In the genomic region with DNA sequence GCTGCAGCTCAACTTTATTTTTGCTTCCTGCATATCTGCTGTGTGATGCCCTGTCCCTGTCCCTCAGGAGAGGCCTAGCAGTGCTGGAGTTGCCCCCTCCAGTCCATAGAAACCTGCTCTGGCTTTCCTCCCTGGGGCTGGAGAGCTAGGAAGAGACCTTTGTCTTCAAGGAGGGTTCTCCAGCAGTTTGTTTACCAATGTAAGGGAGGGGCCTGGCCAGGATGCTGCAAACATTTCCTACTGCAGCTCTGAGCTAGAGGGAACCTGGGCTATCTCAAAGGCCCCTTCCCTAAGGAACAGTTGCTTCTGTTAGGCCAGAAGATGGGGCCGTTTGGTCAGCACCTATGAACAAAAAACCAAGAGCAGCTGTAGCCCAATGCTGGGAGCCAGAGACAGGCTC, we compare ENCODE assay signal across 38 mouse cellular contexts. TPM values are rescaled to one million over a fixed set of nuclear protein-coding genes. Genes with fewer than 3 reads are reported as not detected.
DNase-seq lines count a peak whose midpoint lies in the region; ATAC-seq and TF ChIP-seq lines count a peak whose summit lies in the region.
"Had no signal": no experiment of that assay in that cellular context is flagged by ENCODE, and none has a peak within 500 bp of the region (broad histone marks: within the 10 kb centered on the region; RNA-seq: fewer than 3 reads in every experiment).

No protein-coding gene starts in this region.

- TF ChIP-seq CTCF in liver, adult 2 months (IDR thresholded peaks at IDR 0.05; ENCODE audit: low read depth, low read length) = no peak
- no peak for TF ChIP-seq CTCF in liver, postnatal 0 days (IDR thresholded peaks at IDR 0.05; ENCODE audit: low read depth)
- no peak for TF ChIP-seq CTCF in stomach, postnatal 0 days (IDR thresholded peaks at IDR 0.05; ENCODE audit: low read depth)
- no peak for TF ChIP-seq CTCF in left cerebral cortex, adult 2 months (IDR thresholded peaks at IDR 0.05)

- H3K4me1 ChIP-seq in hindbrain, embryonic 13.5 days (replicated peaks) = no peaks in the 10 kb centered on the region
- H3K4me1 ChIP-seq in hindbrain, embryonic 12.5 days = no peaks in the 10 kb centered on the region
- peaks cover 15% of the 10 kb centered on the region for H3K4me1 ChIP-seq in liver, adult 2 months (ENCODE audit: control insufficient read depth, insufficient read depth, low read length)
- H3K4me1 ChIP-seq in liver, postnatal 0 days (ENCODE audit: insufficient read depth) = no peaks in the 10 kb centered on the region
- no peaks in the 10 kb centered on the region for H3K4me1 ChIP-seq in stomach, postnatal 0 days (replicated peaks; ENCODE audit: control insufficient read depth, insufficient read depth)
- H3K4me1 ChIP-seq: embryonic facial prominence, embryonic 13.5 days; forebrain, embryonic 10.5 days; forebrain, embryonic 15.5 days; hindbrain, embryonic 10.5 days; limb, embryonic 12.5 days had no signal

- H3K4me2 ChIP-seq in hindbrain, embryonic 13.5 days = no peak overlapping the region
- no peak overlapping the region for H3K4me2 ChIP-seq in hindbrain, embryonic 12.5 days (replicated peaks)
- no peak overlapping the region for H3K4me2 ChIP-seq in liver, postnatal 0 days (ENCODE audit: low read depth, low read length)
- no peak overlapping the region for H3K4me2 ChIP-seq in stomach, postnatal 0 days (replicated peaks; ENCODE audit: low read depth)
- H3K4me2 ChIP-seq: embryonic facial prominence, embryonic 13.5 days; forebrain, embryonic 15.5 days; limb, embryonic 12.5 days; liver, embryonic 11.5 days had no signal

- TF ChIP-seq EP300 in liver, postnatal 0 days (IDR thresholded peaks at IDR 0.05; ENCODE audit: low read depth) = no peak
- TF ChIP-seq EP300 in stomach, postnatal 0 days (optimal IDR thresholded peaks at IDR 0.05) = no peak

- no peaks in the 10 kb centered on the region for H3K9me3 ChIP-seq in hindbrain, embryonic 13.5 days
- no peaks in the 10 kb centered on the region for H3K9me3 ChIP-seq in hindbrain, embryonic 12.5 days (replicated peaks)
- no peaks in the 10 kb centered on the region for H3K9me3 ChIP-seq in liver, postnatal 0 days (ENCODE audit: low read length)
- H3K9me3 ChIP-seq in stomach, postnatal 0 days (ENCODE audit: control insufficient read depth, low read length) = no peaks in the 10 kb centered on the region
- H3K9me3 ChIP-seq: embryonic facial prominence, embryonic 13.5 days; forebrain, embryonic 10.5 days; forebrain, embryonic 15.5 days; hindbrain, embryonic 10.5 days; limb, embryonic 12.5 days had no signal

- no peak overlapping the region for H3K4me3 ChIP-seq in hindbrain, embryonic 13.5 days
- no peak overlapping the region for H3K4me3 ChIP-seq in hindbrain, embryonic 12.5 days
- no peak overlapping the region for H3K4me3 ChIP-seq in liver, adult 2 months (ENCODE audit: insufficient read depth, low read depth, low read length)
- H3K4me3 ChIP-seq in liver, postnatal 0 days (ENCODE audit: low read depth, low read length) = no peak overlapping the region
- no peak overlapping the region for H3K4me3 ChIP-seq in stomach, postnatal 0 days (ENCODE audit: low read depth, low read length)
- no peak overlapping the region for H3K4me3 ChIP-seq in left cerebral cortex, adult 2 months
- H3K4me3 ChIP-seq: embryonic facial prominence, embryonic 13.5 days; forebrain, embryonic 10.5 days; forebrain, embryonic 15.5 days; hindbrain, embryonic 10.5 days; limb, embryonic 12.5 days had no signal

- no peak for ATAC-seq in hindbrain, embryonic 13.5 days (ENCODE audit: low FRiP score)
- ATAC-seq in hindbrain, embryonic 12.5 days (ENCODE audit: low FRiP score) = no peak
- no peak for ATAC-seq in liver, postnatal 0 days
- ATAC-seq in stomach, postnatal 0 days (ENCODE audit: low FRiP score, low TSS enrichment) = peak; percentile 14; the same call in 1 of the 2 replicates
- ATAC-seq: forebrain, embryonic 15.5 days had no signal

- H3K36me3 ChIP-seq in hindbrain, embryonic 13.5 days = peaks cover 91% of the 10 kb centered on the region
- peaks cover 82% of the 10 kb centered on the region for H3K36me3 ChIP-seq in hindbrain, embryonic 12.5 days
- peaks cover 4% of the 10 kb centered on the region; the same call in 1 of the 2 replicates for H3K36me3 ChIP-seq in liver, adult 2 months (ENCODE audit: control insufficient read depth, insufficient read depth, low read length)
- H3K36me3 ChIP-seq in liver, postnatal 0 days (replicated peaks; ENCODE audit: insufficient read depth, low read length) = peaks cover 25% of the 10 kb centered on the region
- peaks cover 17% of the 10 kb centered on the region for H3K36me3 ChIP-seq in stomach, postnatal 0 days (ENCODE audit: control insufficient read depth, insufficient read depth, low read length)

- intact Hi-C loops in left cerebral cortex, adult 2 months (cut with DNase I) = no loop called here

- TF ChIP-seq POLR2A in liver, adult 2 months (IDR thresholded peaks at IDR 0.05; ENCODE audit: extremely low read depth, insufficient read depth, low read length) = no peak

- 60% methylated on average over 1 of the region's 1 CpGs for WGBS in hindbrain, embryonic 13.5 days
- 75% methylated on average over 1 of the region's 1 CpGs for WGBS in hindbrain, embryonic 12.5 days
- 46% methylated on average over 1 of the region's 1 CpGs for WGBS in liver, adult 2 months
- 52% methylated on average over 1 of the region's 1 CpGs for WGBS in liver, postnatal 0 days (ENCODE audit: insufficient replicate concordance)
- 58% methylated on average over 1 of the region's 1 CpGs for WGBS in stomach, postnatal 0 days

- H3K79me2 ChIP-seq in liver, adult 2 months (ENCODE audit: control insufficient read depth, insufficient read depth, low read length) = no peaks in the 10 kb centered on the region

- peak overlapping the region; percentile 18; the same call in 1 of the 2 replicates for H3K27ac ChIP-seq in hindbrain, embryonic 13.5 days
- H3K27ac ChIP-seq in hindbrain, embryonic 12.5 days = no peak overlapping the region
- 0 out of 2 replicates have a peak overlapping the region, but pooled peaks have one; percentile 1 for H3K27ac ChIP-seq in liver, adult 2 months (replicated peaks; ENCODE audit: insufficient read depth, low read depth, low read length)
- H3K27ac ChIP-seq in liver, postnatal 0 days (ENCODE audit: low read depth) = no peak overlapping the region
- H3K27ac ChIP-seq in stomach, postnatal 0 days (replicated peaks) = no peak overlapping the region
- no peak overlapping the region for H3K27ac ChIP-seq in left cerebral cortex, adult 2 months
- H3K27ac ChIP-seq: embryonic facial prominence, embryonic 13.5 days; forebrain, embryonic 10.5 days; forebrain, embryonic 15.5 days; hindbrain, embryonic 10.5 days; limb, embryonic 12.5 days had no signal

- no peaks in the 10 kb centered on the region for H3K27me3 ChIP-seq in hindbrain, embryonic 13.5 days
- no peaks in the 10 kb centered on the region for H3K27me3 ChIP-seq in hindbrain, embryonic 12.5 days
- H3K27me3 ChIP-seq in liver, adult 2 months (ENCODE audit: control insufficient read depth, insufficient read depth, low read length) = no peaks in the 10 kb centered on the region
- H3K27me3 ChIP-seq in liver, postnatal 0 days (ENCODE audit: insufficient read depth, low read length) = no peaks in the 10 kb centered on the region
- H3K27me3 ChIP-seq in stomach, postnatal 0 days (ENCODE audit: control insufficient read depth, insufficient read depth, low read length) = no peaks in the 10 kb centered on the region
- H3K27me3 ChIP-seq: embryonic facial prominence, embryonic 13.5 days; forebrain, embryonic 15.5 days; limb, embryonic 12.5 days had no signal

- peak; percentile 71 for DNase-seq in liver, adult 2 months (ENCODE audit: extremely low read depth, low read depth, low spot score)
- DNase-seq in liver, postnatal 0 days = no peak
- peak; percentile 51 for DNase-seq in lung, postnatal 10 days
- no peak for DNase-seq in stomach, postnatal 0 days (ENCODE audit: low spot score)
- DNase-seq in left cerebral cortex, adult 2 months (ENCODE audit: extremely low spot score in 1 of 2, low spot score in 2 of 2) = no peak
- DNase-seq: adrenal gland, postnatal 14 days; cerebellum, adult 18-20 months; cerebellum, postnatal 10 days; gastrocnemius, postnatal 25 days; heart, adult 18-20 months; heart, postnatal 14 days; kidney, adult 11 months; kidney, postnatal 14 days; midbrain, embryonic 14.5 days; right cerebral cortex, adult 18-20 months; right cerebral cortex, postnatal 4 days; thymus, adult 2 months; thymus, postnatal 4 days had no signal

- no peak overlapping the region for H3K9ac ChIP-seq in hindbrain, embryonic 13.5 days
- H3K9ac ChIP-seq in hindbrain, embryonic 12.5 days = no peak overlapping the region
- no peak overlapping the region for H3K9ac ChIP-seq in liver, adult 2 months (ENCODE audit: low read depth, low read length)
- no peak overlapping the region for H3K9ac ChIP-seq in liver, postnatal 0 days (replicated peaks)
- H3K9ac ChIP-seq in stomach, postnatal 0 days (ENCODE audit: low read length) = no peak overlapping the region
- H3K9ac ChIP-seq: embryonic facial prominence, embryonic 13.5 days; forebrain, embryonic 15.5 days; limb, embryonic 12.5 days had no signal

RNA-seq across cellular contexts. Expression of a gene that starts 7.6 kb away (rescaled TPM):
- 6.2 and 6.4 TPM in 2 replicates for polyA plus RNA-seq in hindbrain, embryonic 13.5 days (2015; fragmentation: Nextera tagmentation; extraction: Ambion mirVana)
- 20.8 and 21.3 TPM in 2 replicates for polyA plus RNA-seq in hindbrain, embryonic 12.5 days (2016; fragmentation: Nextera tagmentation; extraction: Ambion mirVana)
- 0.09 and 0.27 TPM in 2 replicates for total RNA-seq in liver, adult 2 months (2014; rRNA removed)
- polyA plus RNA-seq in liver, adult 2 months (2012; rRNA removed) = 0.12 TPM in 1 of 2 replicates, not detected in the other
- 4.5 and 4.9 TPM in 2 replicates for polyA plus RNA-seq in liver, postnatal 0 days (2015; fragmentation: Nextera tagmentation; extraction: Ambion mirVana)
- 2.7 and 3.4 TPM in 2 replicates for polyA plus RNA-seq in stomach, postnatal 0 days (2015; fragmentation: Nextera tagmentation; extraction: Ambion mirVana)
- not detected for total RNA-seq in left cerebral cortex, adult 2 months (2021)
- total RNA-seq: gastrocnemius, adult 18-20 months; left cerebral cortex, adult 18-20 months; monocyte, adult 5-6 weeks had no signal

RNA-seq across cellular contexts. Expression of a gene that starts 7.8 kb away (rescaled TPM):
- polyA plus RNA-seq in hindbrain, embryonic 13.5 days (2015; fragmentation: Nextera tagmentation; extraction: Ambion mirVana) = 144 and 152 TPM in 2 replicates
- polyA plus RNA-seq in hindbrain, embryonic 12.5 days (2016; fragmentation: Nextera tagmentation; extraction: Ambion mirVana) = 126 and 131 TPM in 2 replicates
- 87.4 and 112 TPM in 2 replicates for total RNA-seq in liver, adult 2 months (2014; rRNA removed)
- 68.7 and 74.6 TPM in 2 replicates for polyA plus RNA-seq in liver, adult 2 months (2012; rRNA removed)
- 73.2 and 81.4 TPM in 2 replicates for polyA plus RNA-seq in liver, postnatal 0 days (2015; fragmentation: Nextera tagmentation; extraction: Ambion mirVana)
- polyA plus RNA-seq in stomach, postnatal 0 days (2015; fragmentation: Nextera tagmentation; extraction: Ambion mirVana) = 123 and 124 TPM in 2 replicates
- 10 to 100 TPM; 63.7 to 66.4 TPM for total RNA-seq in left cerebral cortex, adult 2 months (2021)

RNA-seq across cellular contexts. Expression of a gene that starts 16.0 kb away (rescaled TPM):
- 12.2 TPM in 2 replicates for polyA plus RNA-seq in hindbrain, embryonic 13.5 days (2015; fragmentation: Nextera tagmentation; extraction: Ambion mirVana)
- polyA plus RNA-seq in hindbrain, embryonic 12.5 days (2016; fragmentation: Nextera tagmentation; extraction: Ambion mirVana) = 19.4 and 20.3 TPM in 2 replicates
- 11.4 and 12.6 TPM in 2 replicates for total RNA-seq in liver, adult 2 months (2014; rRNA removed)
- 18.9 and 19.7 TPM in 2 replicates for polyA plus RNA-seq in liver, adult 2 months (2012; rRNA removed)
- 2.7 and 2.9 TPM in 2 replicates for polyA plus RNA-seq in liver, postnatal 0 days (2015; fragmentation: Nextera tagmentation; extraction: Ambion mirVana)
- polyA plus RNA-seq in stomach, postnatal 0 days (2015; fragmentation: Nextera tagmentation; extraction: Ambion mirVana) = 8.4 and 8.6 TPM in 2 replicates
- 10 to 100 TPM; 25.4 to 26.0 TPM for total RNA-seq in left cerebral cortex, adult 2 months (2021)

RNA-seq across cellular contexts. Expression of a gene that starts 31.8 kb away (rescaled TPM):
- 155 and 163 TPM in 2 replicates for polyA plus RNA-seq in hindbrain, embryonic 13.5 days (2015; fragmentation: Nextera tagmentation; extraction: Ambion mirVana)
- 208 and 212 TPM in 2 replicates for polyA plus RNA-seq in hindbrain, embryonic 12.5 days (2016; fragmentation: Nextera tagmentation; extraction: Ambion mirVana)
- total RNA-seq in liver, adult 2 months (2014; rRNA removed) = 40.6 and 46.3 TPM in 2 replicates
- polyA plus RNA-seq in liver, adult 2 months (2012; rRNA removed) = 41.2 and 43.8 TPM in 2 replicates
- polyA plus RNA-seq in liver, postnatal 0 days (2015; fragmentation: Nextera tagmentation; extraction: Ambion mirVana) = 51.7 and 57.0 TPM in 2 replicates
- polyA plus RNA-seq in stomach, postnatal 0 days (2015; fragmentation: Nextera tagmentation; extraction: Ambion mirVana) = 101 and 109 TPM in 2 replicates
- 10 to 100 TPM; 90.1 to 93.1 TPM for total RNA-seq in left cerebral cortex, adult 2 months (2021)

RNA-seq across cellular contexts. Expression of a gene that starts 43.0 kb away (rescaled TPM):
- polyA plus RNA-seq in hindbrain, embryonic 13.5 days (2015; fragmentation: Nextera tagmentation; extraction: Ambion mirVana) = 0.09 and 0.12 TPM in 2 replicates
- 0.12 TPM in 1 of 2 replicates, not detected in the other for polyA plus RNA-seq in hindbrain, embryonic 12.5 days (2016; fragmentation: Nextera tagmentation; extraction: Ambion mirVana)
- not detected in 2 replicates for total RNA-seq in liver, adult 2 months (2014; rRNA removed)
- polyA plus RNA-seq in liver, adult 2 months (2012; rRNA removed) = not detected in 2 replicates
- polyA plus RNA-seq in liver, postnatal 0 days (2015; fragmentation: Nextera tagmentation; extraction: Ambion mirVana) = not detected in 2 replicates
- polyA plus RNA-seq in stomach, postnatal 0 days (2015; fragmentation: Nextera tagmentation; extraction: Ambion mirVana) = 0.11 and 0.15 TPM in 2 replicates
- total RNA-seq in left cerebral cortex, adult 2 months (2021) = not detected
- total RNA-seq: adrenal gland, postnatal 14 days; common myeloid progenitor, adult 5-6 weeks; gastrocnemius, adult 18-20 months; gastrocnemius, postnatal 25 days; heart, adult 18-20 months; heart, postnatal 14 days; layer of hippocampus, adult 18-20 months; layer of hippocampus, postnatal 10 days; left cerebral cortex, adult 18-20 months; left cerebral cortex, postnatal 25 days; monocyte, adult 5-6 weeks; neutrophil, adult 5-6 weeks had no signal
- polyA plus RNA-seq: forebrain, embryonic 10.5 days; forebrain, embryonic 15.5 days; frontal cortex, adult 2 months; heart, embryonic 14.5 days; hindbrain, embryonic 10.5 days; liver, embryonic 11.5 days; liver, embryonic 16.5 days; midbrain, embryonic 14.5 days; spleen, adult 2 months; thymus, adult 2 months had no signal

Comparison
In these comparisons a context has a peak if more than half of its experiments do, and no peak if none do; other contexts are left out.
1. H3K27ac ChIP-seq: peak in hindbrain, embryonic 13.5 days (single experiment) and liver, adult 2 months (single experiment); none in hindbrain, embryonic 12.5 days (single experiment), liver, postnatal 0 days (single experiment), stomach, postnatal 0 days (single experiment) and left cerebral cortex, adult 2 months (single experiment).
2. DNase-seq: peak in liver, adult 2 months (single experiment) and lung, postnatal 10 days (single experiment); none in liver, postnatal 0 days (single experiment), stomach, postnatal 0 days (single experiment) and left cerebral cortex, adult 2 months (0 of 2).